Mouse (Mus musculus): Measurements from ENCODE around the gene Kng1. TPM values are rescaled to one million over a fixed set of nuclear protein-coding genes. Genes with fewer than 3 reads are reported as not detected.
"Not testable (repeated sequence)": the region's sequence is repeated elsewhere in the genome, so short reads cannot be mapped to it uniquely, and the experiment has no call there.

Gene Kng1
- not detected for total RNA-seq (2021)

DNA sequence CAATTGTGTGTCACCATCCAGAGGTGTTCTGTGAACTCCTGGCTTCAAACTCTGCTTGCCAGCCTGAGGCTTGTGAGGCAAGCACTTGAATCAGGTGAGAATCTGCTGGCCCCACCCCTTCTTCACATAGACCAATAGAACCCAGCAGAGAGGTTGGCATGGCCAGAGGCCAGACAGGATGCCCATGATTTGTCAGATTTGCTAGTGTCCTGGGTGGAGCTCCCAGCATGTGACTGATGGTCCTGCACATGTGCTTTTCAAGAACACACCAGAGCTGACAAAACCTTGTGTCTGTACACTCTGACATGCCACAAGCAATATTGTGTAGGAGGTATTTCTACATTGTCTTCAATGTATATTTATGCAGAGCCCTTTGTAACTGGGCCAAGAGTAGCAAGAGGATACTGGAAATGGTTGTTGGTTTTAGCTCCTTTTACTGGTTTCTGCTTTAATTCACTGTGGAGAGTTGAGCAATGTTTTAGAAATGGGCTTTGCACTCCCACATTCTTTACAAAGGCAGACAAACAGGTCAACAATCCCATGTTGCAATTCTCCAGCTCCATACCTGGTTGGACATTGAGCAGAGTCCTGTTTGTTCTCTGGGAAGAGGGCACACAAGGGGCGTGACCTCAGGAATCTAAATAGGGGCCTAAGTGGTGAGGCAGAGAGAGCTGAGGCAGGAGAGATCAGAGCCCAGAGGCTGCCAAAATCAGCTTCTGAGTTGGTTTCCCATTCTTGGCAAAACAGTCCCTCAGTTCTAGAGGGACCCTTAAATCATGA, at the start of gene Kng1:
Gene Kng1 (plus strand): TSS at position 198 of the 780 bp plus-strand sequence.
- DNase-seq (ENCODE audit: extremely low spot score in 1 of 2, low spot score in 1 of 2): not testable (repeated sequence)

DNA sequence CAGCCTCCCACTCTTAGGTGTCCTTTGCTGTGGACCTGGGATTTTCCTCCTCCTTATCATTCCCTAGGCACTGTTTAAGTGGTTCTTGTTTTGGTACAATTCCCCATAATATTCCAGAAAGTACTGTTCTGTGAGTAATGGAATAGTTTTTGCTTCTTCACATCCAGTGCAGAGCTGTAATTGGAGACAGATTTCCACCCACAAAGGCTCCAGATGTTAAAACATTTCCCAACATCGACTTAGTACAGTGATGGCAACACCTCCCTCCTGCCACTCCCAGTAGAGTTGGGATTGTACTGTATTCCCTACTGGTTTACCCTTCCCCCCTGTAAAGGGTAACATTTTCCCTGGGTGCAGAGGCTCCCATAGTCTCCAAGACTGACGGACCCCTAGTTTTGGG, 43.9 kb upstream of the Kng1 start:
- DNase-seq (ENCODE audit: extremely low spot score in 1 of 2, low spot score in 1 of 2): not testable (repeated sequence)

GRCm38 (mm10) chr16:23014645-23015044, 43.0 kb upstream of the Kng1 start:
- DNase-seq (ENCODE audit: extremely low spot score in 1 of 2, low spot score in 1 of 2): peak; percentile 6 to 9

- not testable (repeated sequence) for DNase-seq (ENCODE audit: extremely low spot score in 1 of 2, low spot score in 1 of 2)
Measured at GRCm38 (mm10) chr16:23020571-23020970, 37.1 kb upstream of the Kng1 start.

GRCm38 (mm10) chr16:23025111-23025510, 32.6 kb upstream of the Kng1 start:
- DNase-seq (ENCODE audit: extremely low spot score in 1 of 2, low spot score in 1 of 2): no peak

- no peak for DNase-seq (ENCODE audit: extremely low spot score in 1 of 2, low spot score in 1 of 2)
Measured at GRCm38 (mm10) chr16:23026582-23026981, 31.1 kb upstream of the Kng1 start.

DNA sequence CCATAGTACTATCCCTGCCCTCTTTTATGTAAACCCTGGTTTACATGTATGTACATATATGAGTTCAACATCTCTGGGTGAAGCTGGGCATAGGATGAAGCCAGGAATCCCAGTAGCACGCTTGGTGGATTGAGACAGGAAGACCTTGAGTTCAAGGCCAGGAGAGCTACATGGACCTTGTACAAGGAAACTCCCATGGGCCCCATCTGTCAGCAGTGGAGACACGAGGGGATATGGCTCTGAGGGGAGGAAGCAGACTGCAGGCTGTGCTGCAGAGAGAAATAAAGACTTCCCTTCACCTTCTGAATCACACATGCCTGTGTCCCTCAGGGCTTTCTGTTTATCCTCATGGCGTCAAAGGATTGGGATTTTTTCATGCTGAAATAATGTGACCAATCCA, 30.3 kb upstream of the Kng1 start:
- DNase-seq (ENCODE audit: extremely low spot score in 1 of 2, low spot score in 1 of 2): not testable (repeated sequence)

GRCm38 (mm10) chr16:23028966-23029600, 28.6 kb upstream of the Kng1 start, which contains the start of gene Kng2:
TSS of gene Kng2 (minus strand) at chr16:23029482.
- not testable (repeated sequence) for DNase-seq (ENCODE audit: extremely low spot score in 1 of 2, low spot score in 1 of 2)

- DNase-seq (ENCODE audit: extremely low spot score in 1 of 2, low spot score in 1 of 2): no peak
Measured at GRCm38 (mm10) chr16:23030673-23031435, 26.8 kb upstream of the Kng1 start.

DNA sequence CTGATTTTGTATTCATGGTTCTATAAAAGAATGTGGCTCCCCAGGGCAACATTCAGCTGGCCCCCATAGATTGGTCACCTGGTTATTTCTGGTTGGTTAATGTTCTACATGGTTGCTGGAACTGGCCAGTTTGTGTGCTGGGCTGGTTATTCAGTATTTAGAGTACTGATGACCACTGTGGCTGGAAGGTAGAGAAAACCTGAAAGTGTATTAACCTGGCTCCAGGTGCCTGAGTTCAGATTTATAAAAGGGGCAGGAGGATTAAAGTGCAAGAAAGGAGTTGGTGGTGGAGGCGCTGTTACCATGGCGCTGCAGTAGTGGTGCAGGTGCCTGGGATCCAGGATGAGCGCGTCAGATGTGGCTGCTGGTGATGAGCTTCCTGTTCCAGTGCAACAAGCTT, 24.0 kb upstream of the Kng1 start:
- DNase-seq (ENCODE audit: extremely low spot score in 1 of 2, low spot score in 1 of 2): no peak

- DNase-seq (ENCODE audit: extremely low spot score in 1 of 2, low spot score in 1 of 2): no peak
Measured at GRCm38 (mm10) chr16:23037744-23038143, 19.9 kb upstream of the Kng1 start.

- no peak for DNase-seq (ENCODE audit: extremely low spot score in 1 of 2, low spot score in 1 of 2)
Measured at GRCm38 (mm10) chr16:23039281-23039680, 18.4 kb upstream of the Kng1 start.

- DNase-seq (ENCODE audit: extremely low spot score in 1 of 2, low spot score in 1 of 2): no peak
Measured at GRCm38 (mm10) chr16:23040876-23041275, 16.8 kb upstream of the Kng1 start.

GRCm38 (mm10) chr16:23046319-23046718, 11.3 kb upstream of the Kng1 start:
- DNase-seq (ENCODE audit: extremely low spot score in 1 of 2, low spot score in 1 of 2): peak; percentile 12 to 20

DNA sequence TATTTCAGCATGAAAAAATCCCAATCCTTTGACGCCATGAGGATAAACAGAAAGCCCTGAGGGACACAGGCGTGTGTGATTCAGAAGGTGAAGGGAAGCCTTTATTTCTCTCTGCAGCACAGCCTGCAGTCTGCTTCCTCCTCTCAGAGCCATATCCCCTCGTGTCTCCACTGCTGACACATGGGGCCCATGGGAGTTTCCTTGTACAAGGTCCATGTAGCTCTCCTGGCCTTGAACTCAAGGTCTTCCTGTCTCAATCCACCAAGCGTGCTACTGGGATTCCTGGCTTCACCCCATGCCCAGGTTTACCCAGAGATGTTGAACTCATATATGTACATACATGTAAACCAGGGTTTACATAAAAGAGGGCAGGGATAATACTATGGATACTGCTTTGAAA, 2.0 kb downstream of the Kng1 start:
- DNase-seq (ENCODE audit: extremely low spot score in 1 of 2, low spot score in 1 of 2): not testable (repeated sequence)

- not testable (repeated sequence) for DNase-seq (ENCODE audit: extremely low spot score in 1 of 2, low spot score in 1 of 2)
Measured at GRCm38 (mm10) chr16:23060781-23061325, 3.2 kb downstream of the Kng1 start.

GRCm38 (mm10) chr16:23077516-23077915, 19.9 kb downstream of the Kng1 start:
- DNase-seq (ENCODE audit: extremely low spot score in 1 of 2, low spot score in 1 of 2): not testable (repeated sequence)

GRCm38 (mm10) chr16:23087159-23087558, 29.5 kb downstream of the Kng1 start:
- not testable (repeated sequence) for DNase-seq (ENCODE audit: extremely low spot score in 1 of 2, low spot score in 1 of 2)

DNA sequence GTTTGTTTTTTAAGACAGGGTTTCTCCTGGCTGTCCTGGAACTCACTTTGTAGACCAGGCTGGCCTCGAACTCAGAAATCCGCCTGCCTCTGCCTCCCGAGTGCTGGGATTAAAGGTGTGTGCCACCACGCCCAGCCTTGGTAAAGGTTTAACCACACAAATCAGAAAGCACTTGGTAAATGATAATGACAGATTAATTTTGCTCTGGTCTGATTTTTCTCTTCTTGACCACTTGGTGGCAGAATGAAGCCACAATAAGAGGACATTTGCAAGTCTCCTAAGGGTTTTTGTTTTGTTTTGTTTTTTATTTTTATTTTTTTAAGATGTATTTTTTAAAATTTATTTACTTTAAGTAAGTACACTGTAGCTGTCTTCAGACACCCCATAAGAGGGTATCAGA, 30.0 kb downstream of the Kng1 start:
- not testable (repeated sequence) for DNase-seq (ENCODE audit: extremely low spot score in 1 of 2, low spot score in 1 of 2)

DNA sequence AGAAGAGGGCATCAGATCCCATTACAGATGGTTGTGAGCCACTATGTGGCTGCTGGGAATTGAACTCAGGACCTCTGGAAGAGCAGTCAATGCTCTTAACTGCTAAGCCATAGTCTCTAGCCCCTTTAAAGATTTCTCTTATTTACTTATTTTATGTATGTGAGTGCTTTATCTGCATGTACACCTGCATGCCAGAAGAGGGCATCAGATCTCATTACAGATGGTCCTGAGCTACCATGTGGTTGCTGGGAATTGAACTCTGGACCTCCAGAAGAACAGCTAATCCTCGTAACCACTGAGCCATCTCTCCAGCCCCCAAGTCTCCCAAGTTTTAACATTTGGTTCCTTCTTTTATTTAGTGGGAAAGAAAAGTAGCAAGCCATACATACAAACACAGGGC, 30.8 kb downstream of the Kng1 start:
- not testable (repeated sequence) for DNase-seq (ENCODE audit: extremely low spot score in 1 of 2, low spot score in 1 of 2)

GRCm38 (mm10) chr16:23091345-23091744, 33.7 kb downstream of the Kng1 start:
- not testable (repeated sequence) for DNase-seq (ENCODE audit: extremely low spot score in 1 of 2, low spot score in 1 of 2)

Measured in layer of hippocampus, postnatal 25 days (tissue).